Mouse (Mus musculus): ENCODE measurements at regions not wholly inside any gene's neighbourhood (a gene's known extent, or its start where the extent isn't known, plus 50 kb on each side); places are given as distances from the start of the nearest gene placed in this dataset.
"Not testable (repeated sequence)": the region's sequence is repeated elsewhere in the genome, so short reads cannot be mapped to it uniquely, and the experiment has no call there.

DNA sequence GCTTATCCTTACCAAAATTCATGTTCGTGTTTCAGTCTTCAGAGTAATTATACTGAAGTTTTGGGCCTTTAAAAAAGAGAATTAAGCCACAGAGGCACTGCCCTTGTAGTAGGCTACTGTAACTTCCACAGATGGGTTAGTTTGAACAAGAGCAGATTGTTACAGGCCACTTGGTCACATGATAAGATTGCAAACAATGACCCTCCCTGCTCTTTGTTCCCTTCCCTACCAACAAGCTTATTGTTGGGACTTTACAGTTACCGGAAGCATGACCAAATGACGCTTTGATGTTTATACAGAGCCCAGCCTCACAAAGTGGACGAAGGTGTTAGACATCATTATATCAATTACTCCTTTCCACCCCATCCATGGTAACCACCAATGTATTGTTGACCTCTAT is 63.9 kb upstream of the Galnt18 start:
- no peak for DNase-seq (ENCODE audit: low read depth)

DNA sequence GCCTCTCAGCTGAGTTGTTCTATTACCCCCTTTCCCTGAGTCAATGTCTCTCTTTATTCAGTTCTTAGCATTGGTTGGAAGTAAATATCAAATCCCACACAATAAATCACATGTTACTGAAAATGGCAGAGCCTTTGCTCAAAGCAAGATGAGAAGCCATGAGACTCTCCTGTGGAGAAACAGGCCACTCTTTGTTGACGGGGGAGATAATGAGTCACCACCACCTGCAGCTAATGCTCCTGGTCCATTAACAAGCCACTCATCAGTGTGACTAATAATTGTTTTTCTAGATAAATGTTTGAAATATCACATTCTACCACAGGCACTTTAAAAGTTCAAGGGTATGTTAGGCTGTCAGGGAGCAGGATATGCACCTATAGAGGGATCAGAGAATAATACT is 61.0 kb upstream of the Galnt18 start:
- DNase-seq (ENCODE audit: low read depth) = no peak

DNA sequence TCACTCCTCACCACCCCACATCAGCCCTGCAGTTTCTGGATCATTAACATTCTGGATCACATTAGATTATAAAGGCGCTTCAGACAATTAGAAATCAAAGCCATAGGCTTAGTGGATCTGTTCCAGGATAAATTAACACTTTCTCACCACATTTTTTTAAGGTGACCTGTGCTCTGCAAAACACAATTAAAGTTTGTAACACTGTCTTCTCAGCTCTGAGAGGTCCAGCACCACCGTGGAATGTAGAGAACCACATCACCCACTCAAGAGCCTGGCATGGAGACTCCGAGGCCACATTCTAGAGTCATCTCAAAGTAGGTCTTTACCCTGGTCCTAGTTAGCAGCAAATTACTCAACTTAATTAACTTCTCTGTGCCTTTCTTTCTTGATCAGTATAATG is 58.4 kb upstream of the Galnt18 start:
- no peak for DNase-seq (ENCODE audit: low read depth)

DNA sequence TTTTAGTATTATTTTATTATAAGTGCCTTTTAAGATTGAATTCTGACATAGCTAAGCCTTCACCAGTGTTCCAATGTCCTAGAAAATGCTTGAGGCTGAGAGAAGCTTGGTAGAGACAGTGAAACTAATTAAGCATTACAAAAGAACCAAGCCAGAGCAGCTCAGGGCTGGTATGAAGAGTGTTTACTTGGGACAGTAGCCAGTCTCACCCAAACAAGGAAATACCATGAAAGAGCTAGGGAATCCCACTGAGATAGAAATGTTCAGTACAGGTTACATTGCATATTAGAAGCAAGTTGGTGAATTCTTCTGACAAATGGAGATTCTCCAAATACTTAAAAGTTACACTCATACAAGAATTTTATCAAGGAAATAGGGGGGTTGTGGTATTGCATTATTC is 54.6 kb upstream of the Galnt18 start:
- not testable (repeated sequence) for DNase-seq (ENCODE audit: low read depth)

DNA sequence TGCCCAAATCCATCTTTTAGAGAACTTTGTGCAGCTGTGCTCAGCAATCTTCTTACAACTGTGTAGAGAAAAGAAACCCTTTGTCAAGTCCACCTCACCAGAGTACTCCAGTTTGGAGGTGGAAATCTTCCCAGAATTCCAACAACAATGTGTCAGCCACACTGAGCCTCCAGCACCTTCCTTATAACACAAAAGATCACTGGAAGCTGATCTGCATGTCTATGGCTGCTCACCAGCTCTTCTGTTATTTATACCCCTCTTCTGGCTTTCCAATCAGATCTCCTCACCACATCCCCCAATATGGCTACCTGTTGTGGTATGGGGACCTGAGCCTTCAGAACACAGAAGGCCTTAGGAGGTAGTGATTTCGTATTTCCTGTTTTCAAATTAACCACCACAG is 50.2 kb upstream of the Galnt18 start:
- DNase-seq (ENCODE audit: low read depth) = no peak

Measured in c-Kit-positive CD71-negative TER-119-negative erythroid progenitor cells, embryonic 14.5 days (primary cell).